Mouse (Mus musculus): ENCODE measurements around the gene Surf2. TPM values are rescaled to one million over a fixed set of nuclear protein-coding genes. Genes with fewer than 3 reads are reported as not detected.

Gene Surf2
- polyA plus RNA-seq, 1 experiment, result 11.3 TPM

- Histone ChIP-seq H3K36me3 (ENCODE audit: control insufficient read depth, insufficient read depth, low read length) (peaks cover 52% of the 10 kb centered on the region), H3K4me3 (ENCODE audit: low read depth, low read length) (peak overlapping the region; percentile 84), H3K4me1 (ENCODE audit: control insufficient read depth, insufficient read depth, insufficient read length, low read length) (peaks cover 24% of the 10 kb centered on the region), H3K27me3 (ENCODE audit: control insufficient read depth, insufficient read depth, low read length) (no peaks in the 10 kb centered on the region), H3K27ac (ENCODE audit: insufficient read depth, low read depth, low read length) (peak overlapping the region; percentile 70)
- no peak for TF ChIP-seq CTCF (IDR thresholded peaks at IDR 0.05; ENCODE audit: extremely low read depth, insufficient read length, insufficient replicate concordance, low read depth, low read length)
- no peak; the same call in 1 of the 2 replicates for TF ChIP-seq POLR2A (IDR thresholded peaks at IDR 0.05; ENCODE audit: low read depth, low read length)
- under 1% methylated on average over 13 of the region's 13 CpGs for WGBS
These were observed 571 bp downstream of the Surf2 start for GRCm38 (mm10) chr2:26916738-26917137.

DNA sequence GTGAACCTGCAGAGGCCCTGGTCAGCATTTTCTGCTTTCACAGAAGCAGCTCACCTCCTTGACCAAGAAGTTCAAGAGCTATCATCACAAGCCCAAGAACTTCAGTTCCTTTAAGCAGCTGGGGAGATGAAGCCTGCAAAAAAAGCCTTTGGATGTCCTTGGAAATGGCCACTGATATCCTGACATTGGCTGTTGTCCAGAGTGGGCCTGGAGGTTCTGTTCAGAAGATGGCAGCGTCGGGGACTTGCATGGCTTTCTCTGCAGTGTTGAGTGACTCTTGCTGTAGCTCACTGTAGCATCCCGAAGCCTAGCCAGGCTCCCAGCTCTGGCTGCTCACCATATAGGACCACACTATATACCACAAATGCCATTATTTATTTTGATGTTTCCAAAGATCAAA, 3.5 kb downstream of the Surf2 start:
- Histone ChIP-seq H3K27ac (ENCODE audit: insufficient read depth, low read depth, low read length) (no peak overlapping the region), H3K27me3 (ENCODE audit: control insufficient read depth, insufficient read depth, low read length) (no peaks in the 10 kb centered on the region), H3K36me3 (ENCODE audit: control insufficient read depth, insufficient read depth, low read length) (peaks cover 58% of the 10 kb centered on the region), H3K4me3 (ENCODE audit: low read depth, low read length) (no peak overlapping the region), H3K4me1 (ENCODE audit: control insufficient read depth, insufficient read depth, insufficient read length, low read length) (peaks cover 23% of the 10 kb centered on the region)
- TF ChIP-seq CTCF (IDR thresholded peaks at IDR 0.05; ENCODE audit: extremely low read depth, insufficient read length, insufficient replicate concordance, low read depth, low read length), result no peak
- TF ChIP-seq POLR2A (IDR thresholded peaks at IDR 0.05; ENCODE audit: low read depth, low read length), result no peak
- 79% methylated on average over 3 of the region's 3 CpGs for WGBS

DNA sequence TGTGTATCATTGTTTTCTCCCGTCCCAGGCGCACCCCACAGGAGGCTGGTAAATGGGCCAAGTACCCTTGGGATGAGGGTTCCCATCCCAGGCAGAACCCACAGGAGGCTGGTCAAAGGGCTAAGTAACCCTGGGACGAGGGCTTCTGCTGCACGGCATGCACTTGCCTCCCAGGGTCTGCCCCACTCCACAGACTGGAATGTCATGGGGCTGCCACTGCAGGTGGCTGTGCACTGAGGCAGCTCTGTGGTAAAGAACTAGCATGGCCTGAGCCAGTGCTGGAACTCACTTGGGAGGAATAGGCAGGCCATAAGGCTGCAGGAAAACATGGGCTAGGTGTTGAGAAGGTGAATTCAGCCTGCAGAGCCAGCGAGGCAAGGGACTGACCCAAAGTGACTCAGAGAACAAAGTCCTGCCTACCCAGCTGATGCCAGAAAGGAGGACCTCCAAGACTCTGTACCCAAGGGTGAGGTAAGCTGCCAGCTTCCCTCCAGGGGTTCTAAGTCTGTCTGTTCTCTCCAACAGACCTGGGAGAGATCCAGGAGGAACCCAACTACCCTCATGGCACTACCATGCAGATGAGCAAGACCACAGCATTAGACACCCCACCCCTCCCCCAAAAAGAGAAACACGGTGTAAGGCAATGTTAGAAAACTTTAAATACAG, 4.2 kb downstream of the Surf2 start:
- no peak for TF ChIP-seq POLR2A (IDR thresholded peaks at IDR 0.05; ENCODE audit: low read depth, low read length)
- no peak for TF ChIP-seq CTCF (IDR thresholded peaks at IDR 0.05; ENCODE audit: extremely low read depth, insufficient read length, insufficient replicate concordance, low read depth, low read length)
- WGBS, result 71% methylated on average over 6 of the region's 6 CpGs
- Histone ChIP-seq H3K27ac (ENCODE audit: insufficient read depth, low read depth, low read length) (peak overlapping the region; percentile 58), H3K4me3 (ENCODE audit: low read depth, low read length) (no peak overlapping the region), H3K27me3 (ENCODE audit: control insufficient read depth, insufficient read depth, low read length) (no peaks in the 10 kb centered on the region), H3K36me3 (ENCODE audit: control insufficient read depth, insufficient read depth, low read length) (peaks cover 64% of the 10 kb centered on the region), H3K4me1 (ENCODE audit: control insufficient read depth, insufficient read depth, insufficient read length, low read length) (peaks cover 23% of the 10 kb centered on the region)

DNA sequence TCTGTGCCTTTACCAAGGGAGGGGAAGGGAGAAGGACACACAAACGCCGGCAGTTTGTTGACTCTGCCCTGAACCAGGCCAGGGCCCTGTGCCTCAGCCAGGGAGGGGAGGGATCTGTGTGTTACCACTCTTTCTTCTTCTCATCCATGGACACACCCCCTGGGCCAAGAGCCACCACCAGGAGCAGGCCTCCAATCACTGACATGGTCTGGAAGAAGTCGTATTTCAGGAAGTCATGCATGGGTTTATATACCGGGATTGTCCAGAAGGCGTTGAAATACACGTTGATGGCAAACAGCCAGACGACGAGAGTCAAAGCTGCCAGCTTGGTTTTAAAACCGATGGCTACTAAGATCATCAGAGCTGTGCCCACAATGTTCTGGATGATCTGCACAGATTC, 5.6 kb downstream of the Surf2 start:
- Histone ChIP-seq H3K36me3 (ENCODE audit: control insufficient read depth, insufficient read depth, low read length) (peaks cover 77% of the 10 kb centered on the region), H3K4me3 (ENCODE audit: low read depth, low read length) (no peak overlapping the region), H3K27ac (ENCODE audit: insufficient read depth, low read depth, low read length) (no peak overlapping the region), H3K27me3 (ENCODE audit: control insufficient read depth, insufficient read depth, low read length) (no peaks in the 10 kb centered on the region), H3K4me1 (ENCODE audit: control insufficient read depth, insufficient read depth, insufficient read length, low read length) (peaks cover 22% of the 10 kb centered on the region)
- TF ChIP-seq POLR2A (IDR thresholded peaks at IDR 0.05; ENCODE audit: low read depth, low read length), result no peak
- TF ChIP-seq CTCF (IDR thresholded peaks at IDR 0.05; ENCODE audit: extremely low read depth, insufficient read length, insufficient replicate concordance, low read depth, low read length), result no peak
- WGBS, result 29% methylated on average over 9 of the region's 9 CpGs

DNA sequence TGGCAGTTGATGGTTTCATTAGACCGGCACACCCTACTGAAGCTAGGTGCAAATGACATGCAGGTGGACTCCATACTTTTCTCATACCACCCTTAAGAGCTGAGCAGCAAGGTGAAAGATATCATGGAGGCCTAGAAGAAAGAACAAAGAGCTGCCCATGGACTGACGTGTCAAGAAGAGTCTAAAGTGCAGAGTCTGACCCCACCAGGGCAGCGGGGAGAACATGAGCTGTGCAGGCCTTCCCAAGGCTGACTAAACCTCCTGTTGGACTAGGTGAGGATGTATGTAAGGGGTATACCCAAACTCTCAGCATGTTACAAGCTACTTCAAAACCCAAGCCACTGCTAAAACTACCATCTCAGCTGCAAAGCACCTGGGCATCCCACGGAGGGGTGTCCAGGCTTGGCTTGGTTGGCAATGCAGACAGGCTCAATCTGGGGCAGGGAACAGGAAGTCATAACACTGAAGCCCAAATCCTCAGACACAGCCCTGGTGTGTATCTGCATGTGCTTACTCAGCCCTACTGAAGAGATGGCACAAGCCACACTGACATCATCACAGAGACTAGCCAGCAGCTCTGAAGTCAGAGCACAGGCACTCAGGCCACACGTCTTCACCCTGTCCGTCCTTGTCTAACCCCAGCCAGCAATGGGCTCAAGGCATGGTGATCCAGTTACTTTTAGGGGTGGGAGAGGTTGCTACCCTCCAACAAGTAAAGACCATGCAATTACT, 11.7 kb downstream of the Surf2 start:
- 62% methylated on average over 6 of the region's 6 CpGs for WGBS
- H3K27ac ChIP-seq (ENCODE audit: insufficient read depth, low read depth, low read length), result peak overlapping the region; percentile 65; the same call in 1 of the 2 replicates
- H3K36me3 ChIP-seq (ENCODE audit: control insufficient read depth, insufficient read depth, low read length), result peaks cover 58% of the 10 kb centered on the region
- H3K4me1 ChIP-seq (ENCODE audit: control insufficient read depth, insufficient read depth, insufficient read length, low read length), result peaks cover 16% of the 10 kb centered on the region; the same call in 1 of the 2 replicates
- no peak overlapping the region for H3K4me3 ChIP-seq (ENCODE audit: low read depth, low read length)
- TF ChIP-seq POLR2A (IDR thresholded peaks at IDR 0.05; ENCODE audit: low read depth, low read length) (no peak), CTCF (IDR thresholded peaks at IDR 0.05; ENCODE audit: extremely low read depth, insufficient read length, insufficient replicate concordance, low read depth, low read length) (no peak)
- H3K27me3 ChIP-seq (ENCODE audit: control insufficient read depth, insufficient read depth, low read length), result no peaks in the 10 kb centered on the region

DNA sequence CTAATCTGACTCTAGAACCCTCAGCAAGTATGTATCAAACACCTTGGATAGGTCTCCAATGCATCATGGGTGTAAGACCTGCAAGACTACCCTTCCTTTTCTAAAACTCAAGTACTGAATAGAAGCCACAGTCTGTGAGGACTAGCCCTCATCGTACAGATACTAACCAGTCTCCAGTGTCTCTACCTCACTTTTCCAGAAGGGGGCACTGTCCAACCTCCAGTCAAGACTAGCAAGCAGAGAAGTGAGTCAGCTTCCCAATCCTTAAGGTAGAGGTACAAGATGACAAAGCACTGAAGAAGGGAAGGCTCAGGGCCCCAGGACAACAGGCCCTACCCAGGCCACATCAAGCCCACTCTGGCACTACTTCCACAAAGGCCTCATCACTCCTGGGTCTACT, 14.2 kb downstream of the Surf2 start:
- WGBS, result 5% methylated on average over 1 of the region's 1 CpGs

More for the DNA sequence above, 14.2 kb downstream of the Surf2 start:
- Histone ChIP-seq H3K4me1 (ENCODE audit: control insufficient read depth, insufficient read depth, insufficient read length, low read length) (peaks cover 32% of the 10 kb centered on the region), H3K36me3 (ENCODE audit: control insufficient read depth, insufficient read depth, low read length) (peaks cover 36% of the 10 kb centered on the region), H3K27me3 (ENCODE audit: control insufficient read depth, insufficient read depth, low read length) (no peaks in the 10 kb centered on the region), H3K4me3 (ENCODE audit: low read depth, low read length) (peak overlapping the region; percentile 14; the same call in 1 of the 2 replicates), H3K27ac (ENCODE audit: insufficient read depth, low read depth, low read length) (0 out of 2 replicates have a peak overlapping the region, but pooled peaks have one; percentile 0)
- TF ChIP-seq CTCF (IDR thresholded peaks at IDR 0.05; ENCODE audit: extremely low read depth, insufficient read length, insufficient replicate concordance, low read depth, low read length), result peak; percentile 37; the same call in 1 of the 2 replicates
- no peak for TF ChIP-seq POLR2A (IDR thresholded peaks at IDR 0.05; ENCODE audit: low read depth, low read length)

All from small intestine, adult 2 months (tissue).